In genomic region chr11:63061446-63061845, GRCm38 (mm10) we compare ENCODE assay signal across 11 mouse cellular contexts. TPM values are rescaled to one million over a fixed set of nuclear protein-coding genes. Genes with fewer than 3 reads are reported as not detected.
DNase-seq lines count a peak whose midpoint lies in the region; ATAC-seq and TF ChIP-seq lines count a peak whose summit lies in the region.
"Had no signal": no experiment of that assay in that cellular context is flagged by ENCODE, and none has a peak within 500 bp of the region (broad histone marks: within the 10 kb centered on the region; RNA-seq: fewer than 3 reads in every experiment).

Tekt3 (plus strand) TSS chr11:63061654.

- ATAC-seq in heart, embryonic 11.5 days (replicated peaks; ENCODE audit: insufficient number of reproducible peaks, low FRiP score, low TSS enrichment), result no peak
- peak; percentile 58; the same call in 1 of the 2 replicates for ATAC-seq in forebrain, postnatal 0 days
- no peak for ATAC-seq in midbrain, embryonic 13.5 days
- ATAC-seq: CD4-positive, CD25-positive, alpha-beta regulatory T cell, adult 4 months had no signal

- no peaks in the 10 kb centered on the region for H3K36me3 ChIP-seq in heart, embryonic 11.5 days (ENCODE audit: control insufficient read depth, insufficient read depth, low read length)
- H3K36me3 ChIP-seq in forebrain, postnatal 0 days (ENCODE audit: insufficient read depth), result no peaks in the 10 kb centered on the region
- no peaks in the 10 kb centered on the region for H3K36me3 ChIP-seq in midbrain, embryonic 13.5 days

- no peak within 1 kb of the TSS for H3K9ac ChIP-seq in heart, embryonic 11.5 days (ENCODE audit: low read depth, low read length)
- H3K9ac ChIP-seq in forebrain, postnatal 0 days, result no peak within 1 kb of the TSS
- no peak within 1 kb of the TSS for H3K9ac ChIP-seq in midbrain, embryonic 13.5 days (replicated peaks)

- H3K27me3 ChIP-seq in heart, embryonic 11.5 days (ENCODE audit: control insufficient read depth, insufficient read depth, low read length), result peaks cover 3% of the 10 kb centered on the region; the same call in 1 of the 2 replicates
- H3K27me3 ChIP-seq in forebrain, postnatal 0 days (ENCODE audit: insufficient read depth, low read length), result no peaks in the 10 kb centered on the region; the same call in 1 of the 2 replicates
- H3K27me3 ChIP-seq in midbrain, embryonic 13.5 days, result no peaks in the 10 kb centered on the region

- H3K4me2 ChIP-seq in heart, embryonic 11.5 days, result peak within 1 kb of the TSS; percentile 31
- no peak within 1 kb of the TSS; the same call in 1 of the 2 replicates for H3K4me2 ChIP-seq in forebrain, postnatal 0 days (ENCODE audit: low read depth)
- H3K4me2 ChIP-seq in midbrain, embryonic 13.5 days (replicated peaks), result peak within 1 kb of the TSS; percentile 37

- TF ChIP-seq CTCF in forebrain, postnatal 0 days (IDR thresholded peaks at IDR 0.05; ENCODE audit: low read depth), result no peak

- no peak within 1 kb of the TSS for H3K27ac ChIP-seq in heart, embryonic 11.5 days (ENCODE audit: low read depth, low read length)
- H3K27ac ChIP-seq in forebrain, postnatal 0 days (ENCODE audit: low read depth, low read length), result no peak within 1 kb of the TSS
- H3K27ac ChIP-seq in midbrain, embryonic 13.5 days, result no peak within 1 kb of the TSS
- H3K27ac ChIP-seq: heart, adult 2 months had no signal

- no peaks in the 10 kb centered on the region for H3K9me3 ChIP-seq in heart, embryonic 11.5 days (replicated peaks; ENCODE audit: control insufficient read depth, low read length)
- H3K9me3 ChIP-seq in forebrain, postnatal 0 days (ENCODE audit: low read length), result no peaks in the 10 kb centered on the region
- no peaks in the 10 kb centered on the region for H3K9me3 ChIP-seq in midbrain, embryonic 13.5 days

- no peak for DNase-seq in heart, postnatal 36 days
- DNase-seq in WW6 (ENCODE audit: low read depth, low spot score), result peak; percentile 31
- peak; percentile 4 for DNase-seq in forebrain, postnatal 0 days
- DNase-seq in ovary, postnatal 36 days (ENCODE audit: low spot score), result no peak
- no peak for DNase-seq in gastrocnemius, postnatal 36 days
- no peak for DNase-seq in frontal cortex, postnatal 14 days (ENCODE audit: low spot score in 2 of 2)
- DNase-seq: heart, adult 2 months had no signal

- whole genome bisulfite sequencing in heart, embryonic 11.5 days (ENCODE audit: insufficient replicate concordance), result 10% methylated on average over 17 of the region's 17 CpGs
- WGBS in forebrain, postnatal 0 days, result 11% methylated on average over 17 of the region's 17 CpGs
- WGBS in midbrain, embryonic 13.5 days, result 10% methylated on average over 17 of the region's 17 CpGs

- H3K4me1 ChIP-seq in heart, embryonic 11.5 days (ENCODE audit: control insufficient read depth, insufficient read depth, low read length), result no peaks in the 10 kb centered on the region
- H3K4me1 ChIP-seq in forebrain, postnatal 0 days (ENCODE audit: insufficient read depth), result no peaks in the 10 kb centered on the region
- H3K4me1 ChIP-seq in midbrain, embryonic 13.5 days (replicated peaks), result peaks cover 4% of the 10 kb centered on the region; the same call in 1 of the 2 replicates

- H3K4me3 ChIP-seq in heart, embryonic 11.5 days (ENCODE audit: low read depth, low read length), result no peak within 1 kb of the TSS
- H3K4me3 ChIP-seq in forebrain, postnatal 0 days (ENCODE audit: low read depth, low read length), result no peak within 1 kb of the TSS
- no peak within 1 kb of the TSS for H3K4me3 ChIP-seq in midbrain, embryonic 13.5 days (replicated peaks)
- H3K4me3 ChIP-seq: heart, adult 2 months had no signal

- intact Hi-C loops in heart, postnatal 36 days (cut with DNase I), result no loop called here
- intact Hi-C loops in gastrocnemius, postnatal 36 days (cut with DNase I), result no loop called here

RNA-seq across cellular contexts. Expression of gene Tekt3, which starts in this region (rescaled TPM):
- not detected in 2 replicates for polyA plus RNA-seq in heart, embryonic 11.5 days (2014; fragmentation: Nextera tagmentation; extraction: Ambion mirVana)
- total RNA-seq in heart, postnatal 36 days (2021), result not detected
- 0.19 TPM in 1 of 2 replicates, not detected in the other for total RNA-seq in forebrain, postnatal 0 days (2014; rRNA removed)
- polyA plus RNA-seq in forebrain, postnatal 0 days (2015; fragmentation: Nextera tagmentation; extraction: Ambion mirVana), result 0.17 and 0.20 TPM in 2 replicates
- not detected in 2 replicates for polyA plus RNA-seq in midbrain, embryonic 13.5 days (2015; fragmentation: Nextera tagmentation; extraction: Ambion mirVana)
- total RNA-seq in gastrocnemius, postnatal 36 days (2021), result not detected
- total RNA-seq: heart, adult 2 months; left cerebral cortex, postnatal 10 days had no signal
- polyA plus RNA-seq: CD4-positive, CD25-positive, alpha-beta regulatory T cell, adult 4 months; heart, adult 2 months had no signal

Comparison
In these comparisons a context has a peak if more than half of its experiments do, and no peak if none do; other contexts are left out.
1. Peak in DNase-seq and ATAC-seq in forebrain, postnatal 0 days; RNA of the gene not detected or under 1 TPM.